Mouse (Mus musculus): ENCODE results near the gene Gys2. TPM values are rescaled to one million over a fixed set of nuclear protein-coding genes. Genes with fewer than 3 reads are reported as not detected.
"Not testable (repeated sequence)": the region's sequence is repeated elsewhere in the genome, so short reads cannot be mapped to it uniquely, and the experiment has no call there.

Gene Gys2
- under 1 TPM in 1 of 2 experiments, not detected in 1; 0.23 TPM for total RNA-seq (2021)
- long read RNA-seq, experiment 1: 0 reads
- long read RNA-seq, experiment 2: 0 reads

GRCm38 (mm10) chr6:142472801-142473203, at the start of gene Gys2:
Gys2 (minus strand) TSS chr6:142473109.
- no peak for DNase-seq (ENCODE audit: low spot score in 2 of 2)

GRCm38 (mm10) chr6:142521591-142522110, 48.7 kb upstream of the Gys2 start:
- no peak for DNase-seq (ENCODE audit: low spot score in 2 of 2)

- no peak for DNase-seq (ENCODE audit: low spot score in 2 of 2)
Measured at GRCm38 (mm10) chr6:142519110-142519509, 46.2 kb upstream of the Gys2 start.

- not testable (repeated sequence) for DNase-seq (ENCODE audit: low spot score in 2 of 2)
Measured at GRCm38 (mm10) chr6:142515379-142515778, 42.5 kb upstream of the Gys2 start.

GRCm38 (mm10) chr6:142514912-142515311, 42.0 kb upstream of the Gys2 start:
- peak in 1 of 2 experiments; percentile 39 for DNase-seq (ENCODE audit: low spot score in 2 of 2)

- DNase-seq (ENCODE audit: low spot score in 2 of 2): no peak
Measured at GRCm38 (mm10) chr6:142512902-142513301, 40.0 kb upstream of the Gys2 start.

- no peak for DNase-seq (ENCODE audit: low spot score in 2 of 2)
Measured at GRCm38 (mm10) chr6:142511516-142512135, 38.7 kb upstream of the Gys2 start.

GRCm38 (mm10) chr6:142508663-142509062, 35.8 kb upstream of the Gys2 start:
- no peak for DNase-seq (ENCODE audit: low spot score in 2 of 2)

GRCm38 (mm10) chr6:142507785-142508162, 34.9 kb upstream of the Gys2 start, which contains the start of gene Ldhb:
Ldhb (minus strand) TSS chr6:142507957.
- peak; percentile 70 to 81 for DNase-seq (ENCODE audit: low spot score in 2 of 2)

GRCm38 (mm10) chr6:142507033-142507784, 34.3 kb upstream of the Gys2 start:
- no peak for DNase-seq (ENCODE audit: low spot score in 2 of 2)

GRCm38 (mm10) chr6:142506338-142507032, 33.6 kb upstream of the Gys2 start:
- DNase-seq (ENCODE audit: low spot score in 2 of 2): no peak

- DNase-seq (ENCODE audit: low spot score in 2 of 2): no peak
Measured at GRCm38 (mm10) chr6:142503601-142504000, 30.7 kb upstream of the Gys2 start.

GRCm38 (mm10) chr6:142502519-142503125, 29.7 kb upstream of the Gys2 start:
- DNase-seq (ENCODE audit: low spot score in 2 of 2): no peak

GRCm38 (mm10) chr6:142490114-142490513, 17.2 kb upstream of the Gys2 start:
- not testable (repeated sequence) for DNase-seq (ENCODE audit: low spot score in 2 of 2)

- DNase-seq (ENCODE audit: low spot score in 2 of 2): no peak
Measured at GRCm38 (mm10) chr6:142487638-142488037, 14.7 kb upstream of the Gys2 start.

GRCm38 (mm10) chr6:142485478-142486123, 12.7 kb upstream of the Gys2 start:
- DNase-seq (ENCODE audit: low spot score in 2 of 2): no peak

- DNase-seq (ENCODE audit: low spot score in 2 of 2): no peak
Measured at GRCm38 (mm10) chr6:142477239-142477638, 4.3 kb upstream of the Gys2 start.

GRCm38 (mm10) chr6:142471141-142471540, 1.8 kb downstream of the Gys2 start:
- no peak for DNase-seq (ENCODE audit: low spot score in 2 of 2)

GRCm38 (mm10) chr6:142469602-142470001, 3.3 kb downstream of the Gys2 start:
- no peak for DNase-seq (ENCODE audit: low spot score in 2 of 2)

GRCm38 (mm10) chr6:142462194-142462593, 10.7 kb downstream of the Gys2 start:
- DNase-seq (ENCODE audit: low spot score in 2 of 2): no peak
